Mouse (Mus musculus) layer of hippocampus, postnatal 14 days (tissue): ENCODE results near the gene Btaf1. TPM values are rescaled to one million over a fixed set of nuclear protein-coding genes. Genes with fewer than 3 reads are reported as not detected.

Experiments
- DNase-seq, 2 experiments: peaks; one replicate each; pipeline ENCODE4 v3.0.0; 2021 to 2022; ENCODE audit warnings: low spot score in 2 of 2, mixed read lengths in 1 of 2
- total RNA-seq, 2 experiments: library from RNA; stranded (reverse); gene quantifications; 2 replicates each; pipeline ENCODE4 v1.2.3; 2021

The Btaf1 gene
- total RNA-seq, 2 experiments from 2014 or later = 19.4 to 20.4 TPM

DNA sequence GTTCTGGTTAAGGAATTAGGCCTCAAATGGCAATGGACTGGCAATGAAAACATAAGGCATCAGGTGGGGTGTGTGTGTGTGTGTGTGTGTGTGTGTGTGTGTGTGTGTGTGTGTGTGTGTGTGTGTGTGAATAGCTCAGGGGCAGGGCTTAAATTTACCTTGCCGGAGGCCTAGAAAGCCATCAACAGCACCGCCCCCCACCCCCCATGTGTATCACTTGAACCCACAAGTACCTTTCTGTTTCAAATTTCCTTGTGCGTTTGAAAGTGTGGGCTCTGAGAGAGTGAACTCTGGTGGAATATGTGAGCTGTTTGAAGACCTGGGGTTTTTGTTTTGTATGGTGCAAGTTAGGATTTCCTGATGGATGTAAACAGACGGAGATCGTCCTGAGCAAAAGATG is 93.1 kb downstream of the Btaf1 start:
- DNase-seq = no peak

DNA sequence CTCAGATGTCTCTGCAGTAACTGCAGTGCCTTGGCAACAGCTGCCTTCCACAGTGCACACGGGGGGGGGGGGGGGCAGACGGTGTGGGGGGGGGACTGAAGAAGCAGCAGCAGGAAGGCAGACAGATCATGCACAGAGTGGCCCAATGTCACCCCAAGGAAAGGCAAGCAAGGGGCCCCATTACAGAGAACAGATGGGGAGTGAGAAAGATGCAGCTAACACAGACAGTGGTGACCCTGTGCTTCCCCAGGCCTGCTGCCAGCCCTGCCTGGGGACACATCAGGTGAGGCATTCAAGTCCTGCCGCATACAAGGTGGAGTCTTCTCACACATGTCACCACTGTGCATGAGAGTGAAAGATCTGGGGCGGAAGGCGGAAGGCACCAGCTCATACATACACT is 94.7 kb downstream of the Btaf1 start:
- no peak for DNase-seq

DNA sequence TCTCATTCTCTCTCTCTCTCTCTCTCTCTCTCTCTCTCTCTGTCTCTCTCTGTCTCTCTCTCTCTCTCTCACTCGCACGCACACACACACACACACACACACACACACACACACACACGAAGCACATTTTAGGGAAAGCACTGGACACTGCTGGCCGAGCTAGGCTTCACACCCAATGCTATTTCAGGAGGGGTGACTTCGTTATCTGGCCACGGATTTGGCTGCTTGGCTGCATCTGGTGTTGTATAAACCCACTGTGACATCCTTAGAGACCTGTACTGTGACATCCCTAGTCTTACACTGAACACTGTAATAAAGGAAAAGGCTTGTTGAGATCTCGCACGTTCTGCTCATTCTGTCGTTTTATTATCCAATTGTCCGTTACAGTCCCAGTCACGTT is 95.1 kb downstream of the Btaf1 start:
- no peak for DNase-seq

DNA sequence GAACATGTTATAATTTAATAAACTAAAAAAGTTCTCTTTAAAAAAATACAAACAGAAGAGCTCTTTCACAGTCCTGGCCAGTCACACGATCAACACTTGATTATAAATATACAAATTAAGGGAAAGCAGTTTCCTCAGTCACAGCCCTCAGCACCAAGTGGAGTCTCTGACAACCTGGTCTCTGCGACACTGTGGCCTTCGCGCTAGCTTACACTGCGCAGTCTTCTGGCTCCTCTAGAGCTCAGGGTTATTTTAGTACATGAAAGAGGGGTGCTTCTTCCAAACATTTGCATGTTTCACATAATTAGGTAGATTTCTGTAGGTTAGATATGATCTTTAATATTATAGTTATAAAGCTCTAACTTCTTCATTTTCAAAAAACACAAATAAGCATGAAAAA is 96.3 kb downstream of the Btaf1 start:
- no peak for DNase-seq

DNA sequence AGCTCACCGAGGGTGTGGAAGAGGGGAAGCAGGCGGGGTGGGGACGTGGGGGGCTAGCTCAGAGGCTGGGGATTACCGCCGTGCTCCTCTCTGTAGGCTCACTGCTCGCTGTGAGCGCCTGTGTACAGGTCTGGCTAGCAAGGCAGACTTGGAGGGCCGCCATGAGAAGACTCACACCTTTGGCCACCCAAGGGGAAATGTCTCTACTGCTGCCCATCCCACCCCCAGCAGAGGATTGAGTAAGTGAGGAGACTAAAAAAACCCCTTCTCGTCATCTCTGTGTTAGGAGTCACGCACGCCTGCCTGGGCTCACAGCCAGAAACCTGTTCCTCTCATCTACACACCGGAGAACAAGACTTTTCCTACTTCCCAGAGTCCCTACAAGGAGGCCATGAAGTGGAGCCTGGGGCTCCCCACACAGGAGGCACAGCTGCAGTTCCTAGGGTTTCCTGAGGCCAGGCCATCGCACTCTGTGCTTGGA is 100.0 kb downstream of the Btaf1 start:
- no peak for DNase-seq

DNA sequence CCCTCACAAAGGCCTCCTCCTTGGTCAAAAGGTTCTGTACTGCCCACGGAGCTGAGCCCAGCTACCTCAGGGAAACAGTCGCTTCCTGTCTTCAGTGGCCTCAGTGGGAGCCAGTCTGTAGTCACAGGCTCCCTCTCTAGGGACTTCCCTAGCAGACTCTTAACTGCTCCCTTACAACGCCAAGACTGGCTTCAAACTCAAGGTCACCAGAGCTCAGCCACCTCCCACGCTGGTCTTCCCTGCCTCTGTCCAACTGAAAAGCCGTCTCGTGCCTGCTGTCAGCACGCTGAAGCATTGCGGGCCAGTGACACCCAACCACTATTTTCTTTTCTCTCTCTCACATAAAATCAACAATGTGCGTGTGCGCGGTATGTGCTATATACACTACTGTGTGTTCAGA is 100.5 kb downstream of the Btaf1 start:
- no peak for DNase-seq

DNA sequence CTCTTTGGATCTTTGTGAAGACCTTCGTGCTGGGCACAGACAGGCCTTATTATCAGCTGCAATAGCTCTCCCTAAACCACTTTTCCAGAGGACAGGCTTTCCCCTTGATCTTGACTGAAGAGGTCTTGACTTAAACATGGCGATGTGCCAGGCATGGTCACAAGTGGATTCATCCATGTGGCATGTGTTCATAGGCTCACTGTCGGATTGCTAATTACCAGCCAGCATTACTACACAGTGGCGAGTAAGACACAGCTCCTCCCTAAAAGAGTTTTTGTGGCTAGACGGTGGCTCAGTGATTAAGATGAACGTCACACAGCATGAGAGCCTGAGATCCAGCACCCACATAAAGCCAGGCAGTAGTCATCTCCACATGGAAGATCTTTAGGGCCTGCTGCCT is 103.9 kb downstream of the Btaf1 start:
- no peak for DNase-seq

DNA sequence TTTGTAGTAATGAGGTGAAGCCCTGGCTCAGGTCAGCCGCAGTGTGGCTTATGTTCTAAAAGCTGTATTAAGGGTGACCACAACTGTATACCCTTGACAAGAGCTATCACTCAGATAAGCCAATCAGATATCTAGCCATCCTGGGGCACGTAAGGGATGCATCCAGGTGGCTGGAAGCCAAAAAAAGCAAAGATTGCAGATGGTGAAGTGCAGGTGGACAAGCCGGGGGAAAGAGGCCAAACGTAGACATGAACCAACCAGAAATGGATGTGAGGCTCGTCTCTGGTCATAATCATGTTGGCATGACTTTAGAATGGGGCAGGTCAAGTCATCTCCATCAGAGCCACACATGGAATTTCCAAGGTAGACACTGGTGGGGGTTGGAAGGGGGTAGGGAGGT is 105.6 kb downstream of the Btaf1 start:
- no peak for DNase-seq

DNA sequence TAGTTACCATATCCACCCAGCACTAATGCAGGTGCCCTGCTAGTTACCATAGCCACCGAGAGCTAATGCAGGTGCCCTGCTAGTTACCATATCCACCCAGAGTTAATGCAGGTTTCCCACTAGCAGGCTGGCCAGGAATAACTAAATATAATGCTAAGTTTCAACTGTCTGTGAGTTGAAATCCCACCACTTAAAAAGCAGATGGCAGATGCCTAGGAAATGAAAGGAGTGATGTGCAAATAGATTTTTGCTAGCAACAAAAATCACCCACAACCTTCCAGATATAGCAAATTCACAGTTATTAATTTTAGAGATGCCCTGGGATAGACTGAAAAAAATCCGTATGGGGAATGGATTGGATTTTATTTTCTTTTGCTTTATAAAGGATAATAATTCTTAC is 106.5 kb downstream of the Btaf1 start:
- no peak for DNase-seq

DNA sequence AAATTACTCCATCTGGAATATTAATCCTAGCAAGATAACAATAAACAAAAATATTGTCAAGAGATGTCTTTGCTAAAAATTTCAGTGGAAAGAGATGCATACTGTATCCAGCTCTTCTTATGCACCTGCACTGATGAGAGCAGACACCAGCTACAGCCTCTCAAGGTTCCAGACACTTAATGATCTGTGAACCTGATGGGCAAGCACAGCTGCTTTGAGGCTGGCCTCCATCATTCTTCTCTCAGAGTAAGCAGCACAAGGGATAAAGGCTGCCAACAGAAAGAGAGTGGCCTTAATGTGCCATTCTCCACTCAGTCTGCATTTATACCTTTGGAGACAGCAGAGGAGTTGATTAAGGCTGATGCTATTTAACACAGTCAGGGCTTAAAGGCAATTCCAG is 115.0 kb downstream of the Btaf1 start:
- DNase-seq = no peak

DNA sequence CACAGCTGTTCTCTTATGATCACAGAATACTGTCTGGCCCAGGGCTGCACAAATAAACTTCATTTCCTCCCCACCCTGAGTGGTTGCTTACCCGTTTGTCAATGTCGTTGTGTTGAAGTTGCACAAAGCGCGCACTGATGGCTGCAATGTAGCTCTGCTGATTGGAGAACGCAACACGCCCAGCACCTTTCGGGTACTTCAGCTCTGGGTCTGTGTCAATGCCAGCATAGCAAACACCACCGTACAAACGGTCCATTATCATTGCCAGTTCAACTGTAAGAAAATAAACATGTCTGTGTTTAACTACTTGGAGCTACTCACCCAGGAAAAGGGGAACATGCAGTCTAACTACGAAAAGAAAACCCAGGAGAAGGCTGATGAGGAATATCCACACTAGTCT is 118.6 kb downstream of the Btaf1 start:
- DNase-seq = no peak

DNA sequence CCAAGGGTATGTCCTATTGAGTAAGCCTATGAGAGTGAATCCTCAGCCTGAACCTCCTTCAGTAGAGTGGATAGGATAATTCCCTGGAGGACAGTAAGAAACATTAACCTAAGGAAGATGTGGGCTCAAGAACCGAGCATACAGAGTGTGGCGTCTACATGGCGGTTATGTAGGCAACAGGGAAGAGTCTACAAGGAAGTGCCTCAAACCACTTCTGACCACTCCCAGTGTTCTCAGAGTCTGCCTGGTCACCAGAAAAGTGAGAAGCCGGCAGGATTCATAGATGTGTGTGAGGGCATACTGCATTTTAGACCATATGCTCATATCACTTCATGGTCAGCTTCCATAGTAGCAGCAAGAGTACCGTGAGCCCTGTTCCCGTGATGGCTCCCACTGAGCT is 122.6 kb downstream of the Btaf1 start:
- no peak for DNase-seq

DNA sequence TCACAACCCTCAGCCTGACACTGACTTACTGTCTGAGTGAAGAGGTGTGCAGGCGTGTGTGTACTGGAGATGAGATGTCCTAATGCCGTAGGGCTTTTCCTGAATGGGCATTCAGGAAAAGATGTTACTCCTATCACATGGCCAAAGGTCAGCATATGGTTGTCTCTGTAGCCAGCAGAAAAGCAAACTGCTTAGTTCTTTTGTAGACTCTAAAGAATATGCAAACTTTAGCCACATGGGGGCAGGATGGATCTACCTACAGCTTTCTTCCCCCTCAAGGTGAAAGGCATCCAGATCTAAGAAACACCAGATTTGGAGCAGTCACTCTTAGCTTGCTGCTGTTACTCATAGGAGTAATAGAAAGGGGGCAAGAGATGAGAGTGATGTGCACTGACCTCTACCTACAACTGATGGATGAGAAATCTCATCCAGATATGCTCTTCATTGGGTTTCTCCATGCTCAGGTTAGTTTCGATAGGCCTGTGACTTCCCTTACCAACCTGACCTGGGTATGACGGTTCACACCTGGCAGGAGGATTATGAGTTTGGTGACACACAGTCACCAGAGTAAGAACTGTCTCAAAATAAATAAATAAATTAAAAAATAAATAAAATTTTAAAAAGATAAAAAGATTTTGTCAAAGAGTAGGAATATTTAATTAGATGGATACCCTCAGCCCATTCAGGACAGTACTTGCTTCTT is 124.9 kb downstream of the Btaf1 start:
- DNase-seq = peak in 1 of 2 experiments; percentile 60

DNA sequence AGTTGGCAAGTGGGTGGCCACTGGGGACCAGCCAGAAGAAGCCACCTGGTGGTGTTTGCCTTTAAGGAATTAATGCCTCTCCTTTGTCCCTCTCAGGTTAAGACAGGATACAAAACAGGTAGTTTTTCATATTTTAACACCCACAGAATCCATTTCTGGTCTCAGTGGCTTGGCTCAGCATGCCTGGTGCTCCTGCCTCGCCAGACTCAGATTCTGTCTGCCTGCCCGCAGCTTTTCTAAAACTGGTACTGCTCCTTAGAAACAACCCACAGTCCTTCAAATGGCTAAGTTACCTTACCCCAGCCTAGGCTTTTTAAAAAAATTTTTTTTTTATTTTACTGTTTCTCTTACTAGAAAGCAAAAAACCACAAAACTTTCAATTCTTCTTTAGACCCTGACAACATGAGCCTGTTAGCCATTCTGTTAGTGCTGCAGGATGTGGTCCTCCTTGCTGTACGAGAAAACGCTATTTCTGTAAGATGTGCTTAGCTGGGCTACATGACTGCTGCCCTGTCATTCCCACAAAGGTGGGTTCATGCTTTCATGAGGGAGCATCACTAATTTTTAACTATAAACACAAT is 130.2 kb downstream of the Btaf1 start:
- no peak for DNase-seq

DNA sequence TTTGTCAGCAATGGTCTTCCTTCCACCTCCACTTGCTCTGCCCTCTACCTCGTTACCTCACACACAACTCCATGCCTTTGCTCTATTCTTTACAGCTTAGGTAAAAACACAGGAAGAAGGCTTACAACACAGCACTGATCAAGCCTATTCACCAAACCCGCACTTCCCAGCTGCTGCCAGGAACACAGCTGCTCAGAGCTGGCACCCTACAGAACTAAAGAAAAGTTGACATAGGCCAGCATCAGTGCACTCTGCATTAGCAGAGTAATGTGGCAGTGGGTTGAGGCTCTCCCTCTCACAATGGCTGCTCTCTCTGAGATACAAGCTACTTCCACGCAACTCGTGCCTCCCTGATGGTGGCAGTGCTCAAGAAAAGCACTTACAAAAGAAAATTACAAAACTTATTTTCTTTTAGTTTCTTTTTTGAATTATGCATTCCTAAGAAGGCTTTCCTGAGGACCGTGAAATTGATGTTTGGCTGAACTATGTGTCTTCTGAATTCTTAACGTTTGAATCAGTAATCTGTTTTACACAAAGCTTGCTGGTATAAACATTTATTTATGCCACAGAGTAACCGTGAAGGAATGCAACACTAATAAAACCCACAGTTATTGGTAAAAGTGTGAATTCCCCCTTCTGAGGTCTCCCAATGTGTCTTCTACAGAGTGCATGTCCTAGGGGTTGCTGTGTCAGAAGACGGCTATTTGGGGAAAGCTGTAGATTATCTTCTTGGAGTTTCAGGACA is 131.5 kb downstream of the Btaf1 start:
- DNase-seq = no peak

DNA sequence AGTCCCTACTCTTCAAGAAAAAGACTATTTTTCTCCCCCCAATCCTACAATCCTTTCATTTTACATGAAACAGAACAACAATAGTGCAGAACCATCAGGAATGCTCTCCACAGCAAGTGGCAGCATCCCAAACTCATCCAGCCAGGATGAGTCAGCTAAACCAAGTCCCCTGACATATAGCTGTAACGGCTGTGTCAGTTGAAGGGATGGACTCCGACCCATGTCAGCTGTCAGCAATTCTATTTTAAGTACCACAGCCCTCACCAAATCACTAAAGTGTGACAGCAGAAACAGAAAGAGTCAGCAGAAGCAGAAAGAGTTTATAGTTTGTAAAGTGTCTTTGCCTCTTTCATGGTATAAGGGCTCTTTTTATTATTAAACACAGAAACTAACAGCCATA is 133.7 kb downstream of the Btaf1 start:
- no peak for DNase-seq

DNA sequence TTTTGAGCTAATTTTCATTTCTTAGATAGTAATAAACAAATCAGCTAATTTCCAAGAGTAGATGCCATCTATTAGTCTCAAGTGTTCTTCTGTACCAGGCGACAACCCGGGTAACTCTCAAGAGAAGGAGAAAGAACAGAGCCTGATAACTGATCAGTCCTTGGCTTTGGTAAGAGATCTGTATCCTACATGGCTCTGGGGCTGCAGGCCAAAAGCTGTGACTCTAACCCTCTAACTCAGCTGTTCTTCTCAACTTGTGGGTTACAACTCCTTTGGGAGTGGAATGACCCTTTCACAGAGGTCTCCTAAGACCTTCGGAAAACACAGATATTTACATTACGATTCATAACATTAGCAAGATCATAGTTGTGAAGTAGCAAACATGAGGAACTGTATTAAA is 134.2 kb downstream of the Btaf1 start:
- DNase-seq = no peak

Other genes starting within 250 kb of the Btaf1 start
- 10 to 100 TPM; 41.6 to 44.3 TPM for gene Ppp1r3c, start 189.4 kb upstream of the Btaf1 start, total RNA-seq
- gene Tnks2, start 91.8 kb upstream of the Btaf1 start, total RNA-seq = 100 to 1,000 TPM; 137 to 138 TPM
- gene Fgfbp3, start 6.5 kb upstream of the Btaf1 start, total RNA-seq = 1 to 10 TPM; 6.3 to 8.2 TPM